Mouse (Mus musculus): ENCODE results near the gene Cyba. TPM values are rescaled to one million over a fixed set of nuclear protein-coding genes. Genes with fewer than 3 reads are reported as not detected.
A peak's percentile ranks its signal among the peaks of the same experiment; 100 is the strongest.

The Cyba gene
- total RNA-seq, 2 experiments from 2014 or later = 39.4 to 45.3 TPM

DNA sequence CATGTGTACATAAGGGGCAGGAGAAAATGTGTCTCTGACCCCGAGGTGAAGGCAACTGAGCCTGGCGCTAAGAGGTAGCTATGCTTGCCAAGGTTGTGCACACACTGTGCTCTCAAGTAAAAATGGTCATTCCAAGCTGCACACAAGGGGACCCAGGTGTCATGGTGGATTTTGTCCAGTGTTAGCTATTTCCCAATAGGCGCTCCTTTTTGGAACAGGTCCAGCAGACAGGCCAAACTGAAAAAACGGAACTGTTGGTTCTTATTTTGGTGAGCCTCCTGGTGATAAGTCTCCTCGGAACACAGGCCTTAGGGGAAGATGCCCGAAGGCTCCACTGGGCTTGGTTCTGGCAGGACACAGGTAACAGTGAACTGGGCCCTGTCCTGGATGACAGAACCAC is 21.7 kb upstream of the Cyba start:
- intact Hi-C loops (cut with DNase I) = no loop called here
- DNase-seq (ENCODE audit: low spot score) = no peak

DNA sequence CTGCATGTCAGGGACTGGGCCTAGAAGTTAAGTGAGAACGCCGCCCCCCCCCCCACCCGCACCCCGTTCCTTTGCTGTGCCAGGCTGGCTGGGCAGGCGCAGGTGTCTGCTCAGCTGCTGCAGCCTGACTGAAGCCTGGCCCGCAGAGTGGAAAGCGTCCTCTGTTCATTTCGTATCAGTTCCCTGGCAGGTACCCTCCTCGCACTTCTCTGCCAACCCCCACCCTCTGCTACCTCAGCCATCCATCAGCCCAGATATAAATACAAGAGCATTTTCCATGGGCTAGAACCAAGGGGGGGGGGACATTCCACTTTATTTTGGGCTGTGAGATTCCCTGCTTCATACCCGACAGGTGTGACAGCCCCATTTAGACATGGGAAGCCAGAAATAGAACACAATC is 19.4 kb upstream of the Cyba start:
- DNase-seq (ENCODE audit: low spot score) = no peak
- intact Hi-C loops (cut with DNase I) = no loop called here

DNA sequence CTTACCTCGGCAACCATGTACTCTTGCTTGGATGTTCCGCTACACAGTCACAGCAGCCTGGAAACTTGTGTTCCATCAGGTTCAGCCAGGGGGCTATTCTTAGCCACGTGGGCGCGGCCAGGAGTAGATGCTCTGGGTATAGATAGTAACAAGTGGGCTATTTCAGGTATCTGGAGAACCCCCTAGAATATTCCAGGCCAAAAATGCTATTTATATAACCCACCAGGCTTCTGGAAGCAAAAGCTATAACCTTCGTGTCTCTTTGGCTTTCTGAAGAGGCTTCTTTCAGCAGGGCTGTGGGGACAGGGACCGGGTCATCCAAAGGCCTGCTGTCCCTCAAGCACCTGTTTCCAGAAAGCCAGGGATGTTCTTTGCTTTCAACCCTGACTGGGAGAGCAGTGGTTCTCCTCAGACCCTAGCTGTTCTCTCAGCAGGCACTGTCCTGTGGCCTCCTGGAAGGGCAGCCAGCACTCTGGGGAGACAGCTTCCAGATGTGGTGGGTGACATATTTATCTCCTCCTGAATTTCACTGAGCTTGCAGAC is 18.5 kb upstream of the Cyba start:
- intact Hi-C loops (cut with DNase I) = no loop called here
- DNase-seq (ENCODE audit: low spot score) = no peak

DNA sequence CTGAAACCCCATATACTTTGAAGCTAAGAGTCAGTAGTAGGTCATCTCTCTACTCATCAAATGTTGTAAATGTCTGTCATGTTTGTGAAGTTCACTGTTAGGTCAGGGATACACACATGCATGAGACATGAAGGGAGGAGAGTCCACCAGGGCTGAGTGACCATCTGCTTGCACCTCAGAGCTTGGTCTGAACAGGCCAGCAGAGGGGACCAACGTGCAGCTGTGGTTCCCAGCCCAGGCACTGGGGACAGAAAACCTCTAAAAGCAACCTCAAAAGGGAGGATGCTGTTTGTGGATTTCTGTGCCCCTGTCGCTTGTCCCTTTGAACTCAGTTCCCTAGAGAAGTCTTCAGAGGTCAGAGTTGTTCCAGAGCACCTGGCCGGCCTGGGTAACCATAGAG is 12.5 kb upstream of the Cyba start:
- no peak for DNase-seq (ENCODE audit: low spot score)
- intact Hi-C loops (cut with DNase I) = loop anchor here (2.0 kb wide), 1 partner anchor 30 kb away; no protein-coding TSS in a partner anchor

DNA sequence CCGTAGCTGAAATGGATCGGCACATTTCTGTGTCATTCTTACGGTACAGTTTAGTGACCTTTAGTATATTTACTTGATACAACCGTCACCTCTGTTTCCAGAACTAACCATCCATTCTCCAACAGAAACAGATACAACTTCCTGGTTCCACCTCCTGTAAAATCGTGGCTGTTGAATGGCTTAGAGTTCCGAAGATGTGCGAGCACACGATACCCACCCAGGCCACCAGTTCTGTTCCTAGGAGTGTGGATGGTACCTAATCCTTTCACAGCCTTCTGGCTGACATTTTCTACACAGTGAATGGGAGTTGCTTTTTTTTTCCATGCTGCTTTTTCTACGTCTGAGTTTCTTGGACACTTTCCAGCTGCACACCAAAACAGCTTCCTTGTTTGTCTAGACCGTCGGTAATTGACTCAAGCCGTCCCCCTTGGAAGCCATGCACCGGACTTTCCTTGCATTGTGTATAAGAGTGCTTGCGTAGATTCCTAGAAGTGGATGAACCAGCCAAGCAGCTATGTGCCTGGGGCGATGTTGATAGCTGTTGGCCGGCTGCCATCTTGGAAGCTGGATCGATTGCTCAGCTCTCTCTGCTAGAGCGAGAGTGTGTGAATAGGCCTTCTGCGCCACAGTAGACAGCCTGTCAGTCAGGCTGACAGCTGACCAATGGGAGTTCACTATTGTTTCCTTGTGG is 11.5 kb upstream of the Cyba start:
- intact Hi-C loops (cut with DNase I) = loop anchor here (2.0 to 5.0 kb wide), 2 partner anchors 31 to 167 kb away; no protein-coding TSS in a partner anchor
- DNase-seq (ENCODE audit: low spot score) = peak; percentile 72

DNA sequence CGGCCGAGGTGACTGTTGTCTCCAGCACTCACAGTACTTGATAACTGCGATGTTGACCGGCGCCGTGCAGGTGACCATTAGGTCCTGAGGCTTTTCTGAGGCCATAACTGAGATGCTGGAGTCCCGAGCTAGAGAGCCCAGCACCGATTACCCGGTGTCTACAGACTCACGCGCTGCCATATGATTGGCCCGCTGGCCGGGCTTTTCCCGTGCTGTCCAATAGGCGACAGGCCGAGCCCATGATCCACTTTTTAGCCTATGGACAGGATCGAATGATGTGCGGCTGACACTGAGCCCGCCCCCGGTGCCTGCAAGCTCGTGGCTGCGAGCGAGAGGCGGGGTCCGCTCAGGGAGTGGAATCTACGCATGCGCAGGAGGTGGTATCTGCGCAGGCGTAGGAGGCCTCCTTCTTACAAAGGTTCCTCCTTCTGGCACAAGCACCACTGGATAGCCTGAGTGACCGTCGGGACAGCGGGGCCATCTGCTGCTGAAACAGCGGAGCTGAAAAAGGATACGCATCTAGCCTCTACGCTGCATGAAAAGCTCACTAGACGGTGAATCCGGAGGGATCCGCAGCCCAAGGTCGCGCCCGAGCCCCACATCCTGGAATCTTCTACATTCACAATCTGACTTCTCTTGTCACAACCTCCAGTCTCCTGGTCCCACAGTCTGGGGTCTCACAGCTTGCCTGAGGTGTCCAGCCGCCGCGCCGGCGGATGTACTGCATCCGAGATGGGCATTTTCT is 10.7 kb upstream of the Cyba start, which contains the start of gene Mvd:
Gene Mvd, minus strand, starts transcription at position 161 of the 745 bp plus-strand sequence.
- intact Hi-C loops (cut with DNase I) = loop anchor here (2.0 to 5.0 kb wide), 2 partner anchors 31 to 166 kb away; no protein-coding TSS in a partner anchor

DNA sequence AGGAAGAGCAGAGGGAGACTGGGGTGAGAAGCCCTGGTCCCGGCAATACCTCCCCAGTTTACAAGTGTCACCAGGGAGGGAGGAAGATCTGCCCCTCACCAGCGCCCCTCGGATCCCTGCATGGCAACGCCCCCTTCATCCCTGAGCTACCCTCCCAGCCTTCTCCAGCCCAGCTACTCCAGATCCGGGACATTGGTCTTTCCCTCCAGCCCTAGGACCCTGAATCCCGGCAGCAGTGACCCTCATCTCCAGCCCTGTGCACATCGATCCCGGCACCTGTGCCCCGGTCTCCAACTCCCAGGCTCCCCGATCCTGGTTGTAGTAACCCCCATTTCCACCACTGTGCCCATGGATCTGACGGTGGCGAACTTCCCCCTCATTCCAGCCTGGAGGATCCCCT is 10.1 kb upstream of the Cyba start:
- intact Hi-C loops (cut with DNase I) = loop anchor here (5.0 kb wide), 1 partner anchor 165 kb away; no protein-coding TSS in a partner anchor
- no peak for DNase-seq (ENCODE audit: low spot score)

More for the DNA sequence above, 10.7 kb upstream of the Cyba start, which contains the start of gene Mvd:
- peak; percentile 100 for DNase-seq (ENCODE audit: low spot score)

DNA sequence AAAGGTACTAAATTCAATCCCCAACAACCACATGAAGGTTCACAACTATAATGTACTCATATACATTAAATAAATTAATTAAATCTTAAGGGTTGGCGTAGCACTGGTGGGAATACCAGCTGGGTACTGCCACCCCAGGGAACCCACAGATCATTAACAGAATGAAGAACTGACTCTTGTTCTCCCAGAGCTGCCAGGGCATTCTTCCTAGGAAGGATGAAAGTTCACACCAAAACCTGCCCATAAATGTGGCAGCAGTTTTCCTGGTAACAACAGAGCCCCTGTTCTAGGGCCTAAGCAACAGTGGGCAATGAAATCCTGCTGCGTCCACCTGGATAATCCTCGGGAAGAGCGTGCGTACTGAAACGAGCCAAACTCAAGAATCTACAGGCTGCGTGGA is 9.6 kb upstream of the Cyba start:
- intact Hi-C loops (cut with DNase I) = loop anchor here (5.0 kb wide), 1 partner anchor 165 kb away; no protein-coding TSS in a partner anchor
- DNase-seq (ENCODE audit: low spot score) = no peak

DNA sequence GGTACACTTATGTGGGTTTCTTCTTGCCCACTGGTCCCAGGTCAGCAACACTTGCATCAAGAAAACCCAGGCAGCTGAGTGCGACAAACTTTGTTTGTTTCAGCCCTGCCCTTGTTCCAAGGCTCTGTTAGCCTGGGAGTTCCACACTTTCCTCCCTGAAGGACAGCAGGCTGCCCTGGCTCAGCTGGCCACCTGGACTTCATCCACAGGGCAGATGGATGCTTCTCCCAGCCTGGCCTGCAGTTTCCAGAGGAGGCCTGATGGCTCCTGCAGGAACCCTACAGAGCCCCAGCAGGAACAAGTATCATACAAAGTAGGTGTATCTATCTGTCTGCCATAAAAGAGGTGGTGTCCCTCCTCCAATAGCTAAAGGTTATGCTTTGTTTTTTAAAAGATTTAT is 8.6 kb upstream of the Cyba start:
- intact Hi-C loops (cut with DNase I) = loop anchor here (5.0 kb wide), 1 partner anchor 164 kb away; no protein-coding TSS in a partner anchor
- no peak for DNase-seq (ENCODE audit: low spot score)

DNA sequence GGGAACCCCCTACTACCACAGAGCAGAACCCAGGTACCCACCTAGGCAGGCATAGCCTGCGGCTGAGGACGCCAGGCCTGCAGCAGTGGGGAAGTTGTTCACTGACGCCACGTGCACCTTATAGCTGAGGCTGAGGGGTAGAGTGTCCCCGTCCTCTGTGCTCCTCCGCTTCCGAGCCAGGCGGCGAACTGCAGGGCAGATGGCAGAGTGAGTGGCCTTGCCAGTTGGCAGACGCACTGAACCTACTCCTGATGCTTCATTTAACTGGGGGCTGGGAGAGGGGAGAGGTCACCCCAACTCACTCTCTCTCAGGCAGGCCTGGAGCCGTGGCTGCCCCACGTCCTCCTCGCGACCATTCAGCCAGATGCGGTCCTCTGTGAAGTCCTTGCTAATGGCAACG is 6.6 kb upstream of the Cyba start:
- intact Hi-C loops (cut with DNase I) = no loop called here
- no peak for DNase-seq (ENCODE audit: low spot score)

DNA sequence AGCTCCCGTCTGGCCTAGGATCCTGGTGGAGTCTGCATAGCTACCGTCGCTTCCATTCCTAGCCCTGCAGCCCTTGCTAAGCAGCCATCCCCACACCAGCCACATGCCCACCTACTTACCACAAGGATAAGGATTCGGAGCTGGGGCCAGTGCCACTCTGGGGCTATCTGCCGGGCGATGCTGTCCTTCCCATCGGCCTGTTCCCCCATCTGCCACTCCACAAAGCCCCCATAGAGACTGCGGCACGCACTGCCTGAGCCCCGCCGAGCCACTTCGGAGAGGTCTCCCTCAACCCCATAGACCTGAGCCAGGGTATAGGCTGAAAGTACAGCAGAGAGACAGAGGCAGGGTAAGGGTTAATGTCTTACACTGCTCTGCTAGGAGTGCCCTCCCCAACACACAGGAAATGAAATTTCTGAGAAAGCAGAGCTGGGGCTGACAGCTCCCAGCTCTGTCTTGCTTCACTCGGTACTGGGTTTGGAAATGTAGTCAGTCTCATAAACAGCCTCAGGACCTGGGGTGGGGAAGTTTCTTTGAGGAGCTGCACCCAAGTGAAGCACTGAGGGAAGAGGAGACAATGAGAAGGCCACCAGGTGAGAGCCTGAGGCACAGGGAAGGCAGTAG is 5.1 kb upstream of the Cyba start:
- intact Hi-C loops (cut with DNase I) = no loop called here
- DNase-seq (ENCODE audit: low spot score) = no peak

DNA sequence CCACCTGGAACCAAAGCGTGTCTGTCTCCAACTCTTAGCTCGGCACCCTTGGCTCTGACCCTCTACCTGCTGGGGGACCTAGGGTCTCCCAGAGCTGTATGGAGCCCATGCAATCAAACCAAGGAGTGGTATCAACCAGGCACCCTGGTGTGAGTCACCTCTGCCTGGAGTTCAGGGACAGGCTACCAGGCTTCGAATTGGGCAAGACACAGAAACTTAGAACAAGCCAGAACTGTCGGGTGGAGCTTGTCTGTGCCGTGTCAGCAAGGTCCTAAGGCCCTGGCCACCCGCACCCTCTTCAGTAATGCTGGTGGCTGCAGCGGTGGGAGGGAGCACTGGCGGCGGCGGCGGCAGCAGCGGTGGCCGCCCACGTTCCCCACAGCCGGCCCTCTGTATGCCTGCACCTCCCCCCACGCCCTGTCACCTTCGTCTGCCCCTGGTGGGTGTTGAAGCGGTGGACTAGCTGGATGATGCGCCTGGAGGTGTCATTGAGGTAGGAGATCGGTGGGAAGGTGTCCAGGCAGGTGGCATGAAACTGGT is 3.9 kb upstream of the Cyba start:
- intact Hi-C loops (cut with DNase I) = no loop called here
- DNase-seq (ENCODE audit: low spot score) = no peak

DNA sequence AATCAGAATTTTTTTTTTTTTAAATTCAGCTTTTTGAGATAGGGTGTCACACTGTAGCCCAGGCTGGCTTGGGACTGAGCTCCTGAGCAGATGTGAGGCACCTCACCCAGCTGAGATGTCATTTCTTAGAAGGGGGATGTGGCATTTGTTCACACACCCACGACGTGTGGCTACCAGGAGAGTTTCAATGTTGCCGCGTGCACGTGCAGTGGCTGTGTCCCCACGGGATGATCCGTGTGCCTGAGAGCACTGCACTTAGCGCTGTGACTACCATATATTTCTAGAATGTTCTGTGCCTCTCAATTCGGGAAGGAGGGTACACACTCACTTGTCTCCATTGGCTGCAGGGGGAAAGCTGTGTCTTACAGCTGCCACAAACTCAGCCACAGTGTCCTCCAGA is 3.4 kb upstream of the Cyba start:
- no peak for DNase-seq (ENCODE audit: low spot score)
- intact Hi-C loops (cut with DNase I) = no loop called here

DNA sequence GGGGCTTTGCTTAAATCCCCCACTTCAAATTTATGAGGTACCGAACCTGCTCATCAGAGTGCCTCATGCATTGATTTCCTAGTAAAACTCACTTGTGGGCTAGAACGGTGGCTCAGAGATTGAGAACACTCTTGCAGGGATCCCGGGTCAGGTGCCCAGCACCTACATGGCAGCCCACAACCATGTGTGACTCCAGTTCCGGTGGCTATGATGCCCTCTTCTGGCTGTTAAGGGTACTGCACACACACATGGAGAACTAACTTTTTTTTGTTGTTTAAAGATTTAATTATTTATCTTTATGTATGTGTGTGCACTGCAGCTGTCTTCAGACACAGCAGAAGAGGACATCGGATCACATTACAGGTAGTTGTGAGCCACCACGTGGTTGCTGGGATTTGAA is 2.6 kb upstream of the Cyba start:
- intact Hi-C loops (cut with DNase I) = no loop called here
- no peak for DNase-seq (ENCODE audit: low spot score)

DNA sequence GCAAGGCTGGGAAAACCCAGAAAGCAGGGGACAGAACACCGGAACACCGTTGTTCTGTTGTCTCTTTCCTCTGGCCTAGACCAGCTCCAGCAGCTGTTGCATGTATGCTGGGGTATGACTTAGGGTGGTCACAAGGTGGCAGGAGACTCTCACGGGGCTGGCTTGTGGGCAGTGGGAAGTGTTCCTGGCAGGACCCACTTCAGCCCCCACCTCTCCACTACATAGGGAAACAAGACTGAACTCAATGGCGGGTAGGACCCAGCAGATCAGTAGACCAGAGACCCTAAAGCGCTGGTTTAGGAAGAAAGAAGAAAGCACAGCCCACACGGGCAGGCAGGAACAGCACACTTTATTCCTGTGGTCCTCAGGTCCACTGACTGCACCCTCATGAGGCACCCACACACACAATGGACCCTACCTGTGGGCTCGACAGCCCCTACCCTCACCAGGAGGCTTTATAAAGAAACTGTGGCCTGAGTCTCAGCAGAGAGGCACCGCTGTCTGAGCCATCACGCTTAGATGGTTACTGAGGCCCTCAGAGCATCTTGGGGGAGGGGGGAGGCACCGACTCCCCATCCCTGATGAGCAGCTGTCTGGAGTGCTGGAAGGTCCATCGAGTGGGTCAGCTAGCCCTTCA is 657 bp upstream of the Cyba start:
- intact Hi-C loops (cut with DNase I) = loop anchor here (5.0 kb wide), 1 partner anchor 56 kb away; the partner anchor contains the start of gene Zc3h18
- DNase-seq (ENCODE audit: low spot score) = no peak

DNA sequence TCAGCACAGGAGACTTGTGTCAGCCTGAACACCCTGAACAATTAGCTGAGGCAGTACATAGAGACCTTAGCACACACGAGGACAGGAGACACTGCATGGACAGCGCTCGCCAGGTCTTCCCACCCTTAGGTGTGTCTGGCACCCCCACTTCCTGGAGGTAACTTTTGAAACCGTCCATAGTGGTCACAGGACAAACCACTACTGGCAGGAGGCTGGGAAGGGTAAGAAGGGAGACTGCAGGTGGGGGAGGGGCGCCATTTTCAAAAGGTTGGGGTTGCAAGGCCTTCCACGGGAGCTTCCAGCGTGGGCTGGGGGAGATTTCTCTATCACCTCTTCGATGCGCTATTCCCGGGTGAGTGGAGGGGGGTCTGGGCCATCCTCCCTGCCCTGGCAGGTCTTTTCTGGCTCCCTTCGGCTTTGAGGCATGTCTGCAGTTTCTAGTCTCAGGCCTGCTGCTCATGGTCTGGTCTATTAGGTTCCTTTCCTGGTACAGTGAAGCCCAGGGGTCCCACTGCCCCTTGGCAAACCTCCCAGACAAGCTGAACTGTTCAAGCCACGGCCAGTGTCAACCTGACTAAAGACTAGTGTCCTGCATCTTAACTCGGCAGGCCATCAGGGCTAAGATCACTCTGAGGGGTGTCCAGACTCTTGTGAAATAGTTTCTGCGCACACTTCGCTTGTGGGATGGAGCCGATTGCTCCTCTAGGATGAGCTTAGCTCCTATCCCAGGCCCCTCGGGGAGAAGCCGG is 862 bp downstream of the Cyba start:
- no peak for DNase-seq (ENCODE audit: low spot score)
- intact Hi-C loops (cut with DNase I) = loop anchor here (5.0 kb wide), 1 partner anchor 55 kb away; the partner anchor contains the start of gene Zc3h18

DNA sequence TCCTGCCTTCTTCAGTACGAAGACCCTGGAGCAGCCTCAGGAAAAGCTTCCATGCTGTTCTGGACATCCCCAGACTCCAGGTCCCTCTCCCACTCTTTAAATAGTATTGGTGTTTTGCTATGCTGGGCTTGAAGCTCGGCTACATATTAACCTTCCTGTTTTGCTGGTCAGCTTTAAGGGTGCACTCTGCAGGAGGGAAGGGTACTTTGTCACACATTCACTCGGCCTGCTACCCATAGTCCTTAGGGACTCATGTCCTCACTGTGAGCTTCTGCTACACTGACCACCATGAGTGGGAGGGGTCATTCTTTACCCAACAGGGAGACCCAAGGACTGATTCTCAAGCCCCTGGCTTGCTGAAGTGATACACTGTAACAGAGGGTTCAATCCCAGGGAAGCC is 2.1 kb downstream of the Cyba start:
- intact Hi-C loops (cut with DNase I) = loop anchor here (5.0 kb wide), 1 partner anchor 53 kb away; the partner anchor contains the start of gene Zc3h18
- DNase-seq (ENCODE audit: low spot score) = no peak

DNA sequence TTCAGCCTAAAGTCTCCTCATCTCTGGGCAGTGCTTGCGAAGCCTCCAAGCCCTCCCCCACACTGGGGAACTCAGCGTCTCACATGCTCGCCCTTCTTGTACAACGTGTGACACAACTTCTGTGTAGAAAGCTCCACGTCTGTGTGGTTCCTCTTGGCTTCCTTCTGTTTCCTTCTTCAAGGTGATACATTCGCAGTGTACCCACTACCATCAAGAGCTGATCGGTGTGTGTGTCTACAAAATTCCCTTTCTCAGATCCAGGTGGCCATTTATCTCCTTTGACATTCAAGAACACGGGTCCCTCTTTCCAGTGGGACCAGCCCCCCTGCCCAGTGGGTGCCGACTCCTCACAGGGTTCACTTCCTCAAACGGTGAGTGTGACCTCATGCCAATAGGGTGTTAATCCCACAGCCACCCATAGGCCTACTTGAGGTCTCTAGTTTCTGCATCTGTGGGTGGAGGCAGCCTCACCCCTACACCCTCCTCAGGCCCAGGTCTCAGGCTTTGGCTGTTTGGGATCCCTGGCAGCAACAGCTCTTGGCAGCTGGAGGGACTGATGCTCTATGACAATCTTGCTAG is 2.6 kb downstream of the Cyba start:
- intact Hi-C loops (cut with DNase I) = loop anchor here (5.0 kb wide), 1 partner anchor 53 kb away; the partner anchor contains the start of gene Zc3h18
- DNase-seq (ENCODE audit: low spot score) = no peak

All from heart, postnatal 25 days (tissue).